Comparison of ENCODE assay signal across 22 mouse cellular contexts in genomic region chr16:30082965-30083364, GRCm38 (mm10).
"Had no signal": no experiment of that assay in that cellular context is flagged by ENCODE, and none has a peak within 500 bp of the region (broad histone marks: within the 10 kb centered on the region; RNA-seq: fewer than 3 reads in every experiment).

No protein-coding gene starts in this region.

- DNase-seq: gastrocnemius, adult 2 months; gastrocnemius, postnatal 10 days; gastrocnemius, postnatal 25 days; heart, adult 18-20 months; heart, postnatal 10 days; heart, postnatal 4 days; kidney, adult 9 months had no signal

- H3K9me3 ChIP-seq: heart, embryonic 10.5 days; heart, embryonic 12.5 days; hindbrain, embryonic 10.5 days; hindbrain, embryonic 12.5 days; intestine, embryonic 15.5 days; limb, embryonic 13.5 days; limb, embryonic 15.5 days; liver, embryonic 12.5 days had no signal

- H3K4me2 ChIP-seq: heart, embryonic 12.5 days; hindbrain, embryonic 12.5 days; hindbrain, embryonic 14.5 days; intestine, embryonic 15.5 days; limb, embryonic 13.5 days; limb, embryonic 15.5 days; liver, embryonic 12.5 days had no signal

- ATAC-seq: hindbrain, embryonic 16.5 days; inflammation-experienced regulatory T-cells, adult 6 months; intestine, embryonic 15.5 days; intestine, postnatal 0 days; liver, embryonic 12.5 days had no signal

- H3K9ac ChIP-seq: heart, embryonic 12.5 days; hindbrain, embryonic 12.5 days; hindbrain, embryonic 14.5 days; intestine, embryonic 15.5 days; limb, embryonic 13.5 days; limb, embryonic 15.5 days; liver, embryonic 12.5 days; liver, embryonic 14.5 days had no signal

- H3K4me3 ChIP-seq: gastrocnemius, adult 2 months; heart, embryonic 10.5 days; heart, embryonic 12.5 days; hindbrain, embryonic 10.5 days; hindbrain, embryonic 12.5 days; intestine, embryonic 15.5 days; layer of hippocampus, adult 2 months; left cerebral cortex, adult 2 months; limb, embryonic 13.5 days; limb, embryonic 15.5 days; liver, embryonic 12.5 days had no signal

- H3K36me3 ChIP-seq: heart, embryonic 10.5 days; heart, embryonic 12.5 days; hindbrain, embryonic 10.5 days; hindbrain, embryonic 12.5 days; intestine, embryonic 15.5 days; limb, embryonic 13.5 days; limb, embryonic 15.5 days; liver, embryonic 12.5 days had no signal

- H3K27me3 ChIP-seq: intestine, embryonic 15.5 days; limb, embryonic 13.5 days; limb, embryonic 15.5 days had no signal

- H3K4me1 ChIP-seq: liver, embryonic 12.5 days had no signal

- H3K27ac ChIP-seq: gastrocnemius, adult 2 months; heart, embryonic 10.5 days; hindbrain, embryonic 10.5 days; hindbrain, embryonic 12.5 days; hindbrain, embryonic 14.5 days; intestine, embryonic 15.5 days; layer of hippocampus, adult 2 months; left cerebral cortex, adult 2 months; limb, embryonic 15.5 days; liver, embryonic 12.5 days; liver, embryonic 14.5 days had no signal
